Mouse (Mus musculus) hindbrain, postnatal 0 days (tissue): ENCODE data around the gene Kcnab1. TPM values are rescaled to one million over a fixed set of nuclear protein-coding genes. Genes with fewer than 3 reads are reported as not detected.

ENCODE experiments used
- ATAC-seq: fragments of 200-750 bp; cut with Nextera tagmentation; 2 replicates; pipeline ENCODE4 v1.8.0; 2017; ENCODE audit warnings: mild to moderate bottlenecking, moderate TSS enrichment, moderate library complexity
- DNase-seq: peaks from one replicate; pipeline ENCODE4 v3.0.0-alpha.2; 2015; ENCODE audit warnings: low spot score
- H3K27ac ChIP-seq: fragments of 300-500 bp; sonication (generic); 2 replicates; pipeline ENCODE4 v1.5.1; 2014; ENCODE audit warnings: mild to moderate bottlenecking
- H3K27me3 ChIP-seq: fragments of 300-500 bp; sonication (generic); 2 replicates; pipeline ENCODE4 v1.6.1; 2014; ENCODE audit warnings: low read length, mixed read lengths; ENCODE audit not compliant: insufficient read depth
- H3K36me3 ChIP-seq: fragments of 300-500 bp; sonication (generic); 2 replicates; pipeline ENCODE4 v1.6.1; 2014; ENCODE audit warnings: low read length, mixed read lengths; ENCODE audit not compliant: insufficient read depth
- H3K4me1 ChIP-seq: fragments of 300-500 bp; sonication (generic); 2 replicates; pipeline ENCODE4 v1.6.1; 2014; ENCODE audit warnings: antibody characterized with exemption, low read length, mixed read lengths; ENCODE audit not compliant: insufficient read depth
- H3K4me2 ChIP-seq: fragments of 300-500 bp; sonication (generic); 2 replicates; pipeline ENCODE4 v1.6.1; 2014; ENCODE audit warnings: low read depth, mild to moderate bottlenecking, low read length, moderate library complexity, mixed read lengths
- H3K4me3 ChIP-seq: fragments of 300-500 bp; sonication (generic); 2 replicates; pipeline ENCODE4 v1.5.1; 2014; ENCODE audit warnings: low read length
- H3K9ac ChIP-seq: fragments of 300-500 bp; sonication (generic); replicated peaks from 2 replicates; pipeline ENCODE4 v1.6.1; 2014; ENCODE audit warnings: mild to moderate bottlenecking, low read length, moderate library complexity, mixed read lengths
- H3K9me3 ChIP-seq: fragments of 300-500 bp; sonication (generic); 2 replicates; pipeline ENCODE4 v1.6.1; 2016; ENCODE audit warnings: low read length, mixed read lengths
- CTCF ChIP-seq: IDR thresholded peaks from 2 replicates; pipeline ENCODE4 v1.5.1; 2016; ENCODE audit warnings: antibody characterized with exemption, control low read depth, low read depth
- WGBS: fragments of 180-500 bp; shearing (Covaris S2); extraction: QIAGEN DNeasy Blood & Tissue Kit; methylation state at CpG from one replicate; pipeline ENCODE4 v1.1.7; 2014; 5-methylcytosine and 5-hydroxymethylcytosine counted together
- polyA plus RNA-seq: library from polyadenylated mRNA; unstranded; fragments of >200 nt; fragmentation: Nextera tagmentation; extraction: Ambion mirVana; gene quantifications from 2 replicates; pipeline ENCODE4 v1.2.1, GENCODE M21; 2015
- total RNA-seq: library from RNA; depleted of rRNA; stranded (reverse); fragments of >200 nt; gene quantifications from 2 replicates; pipeline ENCODE4 v1.2.3, GENCODE M21; 2014

Gene Kcnab1
- total and polyA plus RNA-seq, 2 experiments from 2014 or later = 6.3 to 11.3 TPM

GRCm38 (mm10) chr3:65405781-65406180 is 296.6 kb downstream of the Kcnab1 start:
- DNase-seq (peak; percentile 27), ATAC-seq (no peak)
- 52% methylated on average over 4 of the region's 4 CpGs for WGBS
- Histone ChIP-seq H3K4me1 (no peaks in the 10 kb centered on the region), H3K27ac (no peak overlapping the region), H3K36me3 (no peaks in the 10 kb centered on the region), H3K9ac (no peak overlapping the region), H3K27me3 (no peaks in the 10 kb centered on the region), H3K4me2 (no peak overlapping the region), H3K9me3 (no peaks in the 10 kb centered on the region), H3K4me3 (no peak overlapping the region)
- no peak for TF ChIP-seq CTCF

GRCm38 (mm10) chr3:65407891-65408290 is 298.7 kb downstream of the Kcnab1 start:
- no peak overlapping the region for H3K4me3 ChIP-seq
- no peaks in the 10 kb centered on the region for H3K27me3 ChIP-seq
- no peaks in the 10 kb centered on the region for H3K9me3 ChIP-seq
- DNase-seq (no peak), ATAC-seq (no peak)
- H3K9ac ChIP-seq = no peak overlapping the region
- no peak for TF ChIP-seq CTCF
- no peak overlapping the region for H3K27ac ChIP-seq
- H3K36me3 ChIP-seq = no peaks in the 10 kb centered on the region
- H3K4me2 ChIP-seq = no peak overlapping the region
- H3K4me1 ChIP-seq = no peaks in the 10 kb centered on the region

GRCm38 (mm10) chr3:65416571-65416970 is 307.4 kb downstream of the Kcnab1 start:
- Histone ChIP-seq H3K4me1 (no peaks in the 10 kb centered on the region), H3K36me3 (no peaks in the 10 kb centered on the region), H3K9ac (no peak overlapping the region), H3K27ac (no peak overlapping the region), H3K27me3 (no peaks in the 10 kb centered on the region), H3K9me3 (no peaks in the 10 kb centered on the region), H3K4me2 (no peak overlapping the region), H3K4me3 (no peak overlapping the region)
- no peak for ATAC-seq
- no peak for DNase-seq
- no peak for TF ChIP-seq CTCF

- H3K36me3 ChIP-seq = no peaks in the 10 kb centered on the region
- H3K4me1 ChIP-seq = no peaks in the 10 kb centered on the region
- ATAC-seq (no peak), DNase-seq (no peak)
- no peaks in the 10 kb centered on the region for H3K9me3 ChIP-seq
- WGBS = 75% methylated on average over 5 of the region's 5 CpGs
- no peak overlapping the region for H3K9ac ChIP-seq
- no peak overlapping the region for H3K4me2 ChIP-seq
- no peak for TF ChIP-seq CTCF
- H3K27ac ChIP-seq = no peak overlapping the region
- H3K4me3 ChIP-seq = no peak overlapping the region
- no peaks in the 10 kb centered on the region for H3K27me3 ChIP-seq
These were observed 308.9 kb downstream of the Kcnab1 start for GRCm38 (mm10) chr3:65417913-65418594.

GRCm38 (mm10) chr3:65419706-65420105 is 310.5 kb downstream of the Kcnab1 start:
- Histone ChIP-seq H3K4me2 (no peak overlapping the region), H3K4me3 (no peak overlapping the region), H3K27me3 (no peaks in the 10 kb centered on the region), H3K4me1 (no peaks in the 10 kb centered on the region), H3K27ac (no peak overlapping the region), H3K36me3 (no peaks in the 10 kb centered on the region), H3K9ac (no peak overlapping the region), H3K9me3 (no peaks in the 10 kb centered on the region)
- 92% methylated on average over 3 of the region's 3 CpGs for WGBS
- no peak for ATAC-seq
- no peak for DNase-seq
- TF ChIP-seq CTCF = no peak
